Comparison of ENCODE assay signal across 7 mouse cellular contexts in genomic region chr1:93800670-93801503, GRCm38 (mm10). TPM values are rescaled to one million over a fixed set of nuclear protein-coding genes. Genes with fewer than 3 reads are reported as not detected.
DNase-seq lines count a peak whose midpoint lies in the region; ATAC-seq and TF ChIP-seq lines count a peak whose summit lies in the region.

No protein-coding gene starts in this region.

- TF ChIP-seq CTCF in liver, adult 2 months (IDR thresholded peaks at IDR 0.05; ENCODE audit: low read depth, low read length): no peak

- H3K27me3 ChIP-seq in liver, adult 2 months (ENCODE audit: control insufficient read depth, insufficient read depth, low read length): no peaks in the 10 kb centered on the region
- no peaks in the 10 kb centered on the region for H3K27me3 ChIP-seq in embryonic facial prominence, embryonic 11.5 days (ENCODE audit: control insufficient read depth, insufficient read depth, low read length)
- H3K27me3 ChIP-seq in intestine, embryonic 15.5 days (replicated peaks): no peaks in the 10 kb centered on the region
- no peaks in the 10 kb centered on the region for H3K27me3 ChIP-seq in neural tube, embryonic 14.5 days (ENCODE audit: control insufficient read depth, insufficient read depth, low read length)

- H3K9me3 ChIP-seq in embryonic facial prominence, embryonic 11.5 days (replicated peaks; ENCODE audit: control insufficient read depth, low read length): no peaks in the 10 kb centered on the region
- no peaks in the 10 kb centered on the region for H3K9me3 ChIP-seq in intestine, embryonic 15.5 days
- no peaks in the 10 kb centered on the region for H3K9me3 ChIP-seq in neural tube, embryonic 14.5 days (ENCODE audit: control insufficient read depth, low read length)

- H3K27ac ChIP-seq in liver, adult 2 months (replicated peaks; ENCODE audit: insufficient read depth, low read depth, low read length): no peak overlapping the region
- H3K27ac ChIP-seq in embryonic facial prominence, embryonic 11.5 days (replicated peaks; ENCODE audit: low read depth, low read length): no peak overlapping the region; the same call in 1 of the 2 replicates
- H3K27ac ChIP-seq in intestine, embryonic 15.5 days: peak overlapping the region; percentile 72; the same call in 1 of the 2 replicates
- H3K27ac ChIP-seq in neural tube, embryonic 14.5 days (ENCODE audit: low read depth, low read length): peak overlapping the region; percentile 78

- H3K4me1 ChIP-seq in liver, adult 2 months (ENCODE audit: control insufficient read depth, insufficient read depth, low read length): peaks cover 9% of the 10 kb centered on the region; the same call in 1 of the 2 replicates
- peaks cover 3% of the 10 kb centered on the region; the same call in 1 of the 2 replicates for H3K4me1 ChIP-seq in embryonic facial prominence, embryonic 11.5 days (ENCODE audit: control insufficient read depth, insufficient read depth, low read length)
- peaks cover 14% of the 10 kb centered on the region for H3K4me1 ChIP-seq in intestine, embryonic 15.5 days (replicated peaks)
- H3K4me1 ChIP-seq in neural tube, embryonic 14.5 days (ENCODE audit: control insufficient read depth, insufficient read depth, low read length): peaks cover 17% of the 10 kb centered on the region; the same call in 1 of the 2 replicates

- H3K9ac ChIP-seq in liver, adult 2 months (ENCODE audit: low read depth, low read length): peak overlapping the region; percentile 30; the same call in 1 of the 2 replicates
- peak overlapping the region; percentile 83 for H3K9ac ChIP-seq in embryonic facial prominence, embryonic 11.5 days (replicated peaks; ENCODE audit: low read length)
- H3K9ac ChIP-seq in intestine, embryonic 15.5 days: peak overlapping the region; percentile 63
- H3K9ac ChIP-seq in neural tube, embryonic 14.5 days (replicated peaks; ENCODE audit: low read depth, low read length): peak overlapping the region; percentile 52

- H3K4me2 ChIP-seq in embryonic facial prominence, embryonic 11.5 days (ENCODE audit: low read depth, low read length): peak overlapping the region; percentile 66
- H3K4me2 ChIP-seq in intestine, embryonic 15.5 days (replicated peaks): peak overlapping the region; percentile 90
- peak overlapping the region; percentile 80 for H3K4me2 ChIP-seq in neural tube, embryonic 14.5 days (ENCODE audit: low read depth, low read length)

- peak overlapping the region; percentile 79 for H3K4me3 ChIP-seq in liver, adult 2 months (ENCODE audit: insufficient read depth, low read depth, low read length)
- H3K4me3 ChIP-seq in embryonic facial prominence, embryonic 11.5 days (ENCODE audit: low read depth, low read length): peak overlapping the region; percentile 71
- H3K4me3 ChIP-seq in intestine, embryonic 15.5 days (replicated peaks): peak overlapping the region; percentile 61
- peak overlapping the region; percentile 61 for H3K4me3 ChIP-seq in neural tube, embryonic 14.5 days (ENCODE audit: low read depth, low read length)

- ATAC-seq in embryonic facial prominence, embryonic 11.5 days (replicated peaks; ENCODE audit: insufficient number of reproducible peaks, low FRiP score, low TSS enrichment, low read depth): no peak
- no peak for ATAC-seq in intestine, embryonic 15.5 days
- no peak for ATAC-seq in neural tube, embryonic 14.5 days (ENCODE audit: low read depth)
- no peak for ATAC-seq in monocyte, adult 5-6 weeks (replicated peaks; ENCODE audit: insufficient number of reproducible peaks, low FRiP score, low TSS enrichment, poor library complexity, severe bottlenecking)

- no peaks in the 10 kb centered on the region; the same call in 1 of the 2 replicates for H3K36me3 ChIP-seq in liver, adult 2 months (ENCODE audit: control insufficient read depth, insufficient read depth, low read length)
- H3K36me3 ChIP-seq in embryonic facial prominence, embryonic 11.5 days (replicated peaks; ENCODE audit: control insufficient read depth, insufficient read depth, low read depth, low read length): no peaks in the 10 kb centered on the region
- H3K36me3 ChIP-seq in intestine, embryonic 15.5 days: no peaks in the 10 kb centered on the region
- H3K36me3 ChIP-seq in neural tube, embryonic 14.5 days (ENCODE audit: control insufficient read depth, insufficient read depth, low read length): peaks cover 9% of the 10 kb centered on the region; the same call in 1 of the 2 replicates

- H3K79me2 ChIP-seq in liver, adult 2 months (ENCODE audit: control insufficient read depth, insufficient read depth, low read length): peaks cover 3% of the 10 kb centered on the region; the same call in 1 of the 2 replicates

- WGBS in liver, adult 2 months: 67% methylated on average over 21 of the region's 21 CpGs
- 75% methylated on average over 21 of the region's 21 CpGs for WGBS in embryonic facial prominence, embryonic 11.5 days
- WGBS in intestine, embryonic 15.5 days: 72% methylated on average over 21 of the region's 21 CpGs
- WGBS in neural tube, embryonic 14.5 days: 76% methylated on average over 21 of the region's 21 CpGs

- DNase-seq in liver, adult 2 months (ENCODE audit: extremely low read depth, low read depth, low spot score): peak; percentile 44
- DNase-seq in liver: no peak
- no peak for DNase-seq in embryonic facial prominence, embryonic 11.5 days (ENCODE audit: low spot score)
- no peak for DNase-seq in right cerebral cortex, postnatal 36 days (ENCODE audit: low spot score in 2 of 2)

- TF ChIP-seq POLR2A in liver, adult 2 months (IDR thresholded peaks at IDR 0.05; ENCODE audit: extremely low read depth, insufficient read depth, low read length): no peak

RNA-seq across cellular contexts. Expression of gene Dtymk, which starts 0.8 kb away (rescaled TPM):
- 26.3 and 27.7 TPM in 2 replicates for total RNA-seq in liver, adult 2 months (2014; rRNA removed)
- 18.7 and 28.4 TPM in 2 replicates for polyA plus RNA-seq in liver, adult 2 months (2012; rRNA removed)
- polyA plus RNA-seq in embryonic facial prominence, embryonic 11.5 days (2014; fragmentation: Nextera tagmentation; extraction: Ambion mirVana): 247 and 272 TPM in 2 replicates
- polyA plus RNA-seq in intestine, embryonic 15.5 days (2015; fragmentation: Nextera tagmentation; extraction: Ambion mirVana): 218 and 226 TPM in 2 replicates
- polyA plus RNA-seq in neural tube, embryonic 14.5 days (2014; fragmentation: Nextera tagmentation; extraction: Ambion mirVana): 152 and 153 TPM in 2 replicates
- total RNA-seq in monocyte, adult 5-6 weeks (2017): 27.4 to 45.3 TPM (median 39.4 TPM) in 3 replicates

RNA-seq across cellular contexts. Expression of gene Ing5, which starts 2.9 kb away (rescaled TPM):
- 4.4 and 5.5 TPM in 2 replicates for total RNA-seq in liver, adult 2 months (2014; rRNA removed)
- polyA plus RNA-seq in liver, adult 2 months (2012; rRNA removed): 2.2 and 2.7 TPM in 2 replicates
- 18.1 and 20.6 TPM in 2 replicates for polyA plus RNA-seq in embryonic facial prominence, embryonic 11.5 days (2014; fragmentation: Nextera tagmentation; extraction: Ambion mirVana)
- 16.8 and 17.6 TPM in 2 replicates for polyA plus RNA-seq in intestine, embryonic 15.5 days (2015; fragmentation: Nextera tagmentation; extraction: Ambion mirVana)
- 9.4 and 10.2 TPM in 2 replicates for polyA plus RNA-seq in neural tube, embryonic 14.5 days (2014; fragmentation: Nextera tagmentation; extraction: Ambion mirVana)
- total RNA-seq in monocyte, adult 5-6 weeks (2017): 31.0 to 39.7 TPM (median 38.6 TPM) in 3 replicates

RNA-seq across cellular contexts. Expression of gene D2hgdh, which starts 23.8 kb away (rescaled TPM):
- 23.4 and 24.8 TPM in 2 replicates for total RNA-seq in liver, adult 2 months (2014; rRNA removed)
- polyA plus RNA-seq in liver, adult 2 months (2012; rRNA removed): 26.1 and 27.8 TPM in 2 replicates
- polyA plus RNA-seq in embryonic facial prominence, embryonic 11.5 days (2014; fragmentation: Nextera tagmentation; extraction: Ambion mirVana): 8.4 and 12.2 TPM in 2 replicates
- polyA plus RNA-seq in intestine, embryonic 15.5 days (2015; fragmentation: Nextera tagmentation; extraction: Ambion mirVana): 14.0 and 14.1 TPM in 2 replicates
- 12.3 and 14.7 TPM in 2 replicates for polyA plus RNA-seq in neural tube, embryonic 14.5 days (2014; fragmentation: Nextera tagmentation; extraction: Ambion mirVana)
- total RNA-seq in monocyte, adult 5-6 weeks (2017): 11.0 to 33.9 TPM (median 14.0 TPM) in 3 replicates

RNA-seq across cellular contexts. Expression of gene Thap4, which starts 46.2 kb away (rescaled TPM):
- 10.0 and 13.6 TPM in 2 replicates for total RNA-seq in liver, adult 2 months (2014; rRNA removed)
- polyA plus RNA-seq in liver, adult 2 months (2012; rRNA removed): 17.5 TPM in 2 replicates
- polyA plus RNA-seq in embryonic facial prominence, embryonic 11.5 days (2014; fragmentation: Nextera tagmentation; extraction: Ambion mirVana): 45.3 and 45.5 TPM in 2 replicates
- polyA plus RNA-seq in intestine, embryonic 15.5 days (2015; fragmentation: Nextera tagmentation; extraction: Ambion mirVana): 70.0 and 70.9 TPM in 2 replicates
- polyA plus RNA-seq in neural tube, embryonic 14.5 days (2014; fragmentation: Nextera tagmentation; extraction: Ambion mirVana): 41.9 and 43.0 TPM in 2 replicates
- total RNA-seq in monocyte, adult 5-6 weeks (2017): 6.8 to 26.3 TPM (median 11.5 TPM) in 3 replicates

RNA-seq across cellular contexts. Expression of gene Atg4b, which starts 49.6 kb away (rescaled TPM):
- total RNA-seq in liver, adult 2 months (2014; rRNA removed): 18.7 and 20.0 TPM in 2 replicates
- 27.8 and 29.1 TPM in 2 replicates for polyA plus RNA-seq in liver, adult 2 months (2012; rRNA removed)
- polyA plus RNA-seq in embryonic facial prominence, embryonic 11.5 days (2014; fragmentation: Nextera tagmentation; extraction: Ambion mirVana): 104 and 109 TPM in 2 replicates
- 69.4 and 79.8 TPM in 2 replicates for polyA plus RNA-seq in intestine, embryonic 15.5 days (2015; fragmentation: Nextera tagmentation; extraction: Ambion mirVana)
- 85.9 and 90.4 TPM in 2 replicates for polyA plus RNA-seq in neural tube, embryonic 14.5 days (2014; fragmentation: Nextera tagmentation; extraction: Ambion mirVana)
- 21.7 to 86.4 TPM (median 55.1 TPM) in 3 replicates for total RNA-seq in monocyte, adult 5-6 weeks (2017)

Comparison
In these comparisons a context has a peak if more than half of its experiments do, and no peak if none do; other contexts are left out.
1. H3K27ac ChIP-seq: peak in intestine, embryonic 15.5 days (single experiment) and neural tube, embryonic 14.5 days (single experiment); none in liver, adult 2 months (single experiment) and embryonic facial prominence, embryonic 11.5 days (single experiment).
2. H3K9ac ChIP-seq: peak in every context shown above with its lines; median percentile 83 in embryonic facial prominence, embryonic 11.5 days; 63 in intestine, embryonic 15.5 days; 52 in neural tube, embryonic 14.5 days; 30 in liver, adult 2 months.
3. Peak in every context shown above with its lines, with median percentiles within 50 percentile points of each other: H3K4me3 ChIP-seq and H3K4me2 ChIP-seq.